Mouse (Mus musculus) E14TG2a.4 (cell line): ENCODE data around the gene Spem1.

ENCODE experiments used
- CTCF ChIP-seq: conservative IDR thresholded peaks from 2 replicates; pipeline ENCODE4 v1.5.1; 2014; ENCODE audit warnings: low read length
- NANOG ChIP-seq: IDR thresholded peaks from 2 replicates; pipeline ENCODE4 v1.6.1; 2014; ENCODE audit warnings: borderline replicate concordance, low read length, mixed read lengths
- POU5F1 ChIP-seq: IDR thresholded peaks from 2 replicates; pipeline ENCODE4 v1.6.1; 2014; ENCODE audit warnings: low read length, borderline replicate concordance

- no peak for TF ChIP-seq CTCF
- TF ChIP-seq NANOG: no peak
- no peak for TF ChIP-seq POU5F1
Observed at GRCm38 (mm10) chr11:69784793-69785272, 37.1 kb downstream of the Spem1 start.
